Mouse (Mus musculus): ENCODE measurements around the gene 4930519P11Rik. TPM values are rescaled to one million over a fixed set of nuclear protein-coding genes. Genes with fewer than 3 reads are reported as not detected.

4930519P11Rik gene
- polyA plus RNA-seq, 1 experiment from 2014 or later: not detected

DNA sequence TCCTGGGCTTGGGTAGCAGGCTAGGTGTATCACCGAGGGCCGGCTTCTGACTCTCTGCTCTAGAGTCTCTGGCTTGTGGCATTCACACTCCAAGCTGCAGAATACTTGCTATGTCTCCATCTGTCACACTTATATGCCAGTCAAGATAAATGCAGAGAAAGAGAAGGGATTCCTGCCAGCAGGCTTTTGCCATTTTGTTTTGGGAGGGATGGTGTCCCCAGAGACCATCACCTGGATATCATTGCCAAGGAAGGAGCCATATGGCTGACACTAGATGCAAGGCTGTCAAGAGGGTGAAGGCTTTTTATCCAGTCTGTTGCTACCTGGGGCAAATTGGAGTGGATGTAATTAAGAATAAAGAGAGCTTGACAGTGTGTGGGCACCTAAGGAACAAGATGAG lies 22.6 kb upstream of the 4930519P11Rik start:
- no peaks in the 10 kb centered on the region for H3K27me3 ChIP-seq (ENCODE audit: control insufficient read depth, insufficient read depth, low read length)
- ATAC-seq (ENCODE audit: insufficient read depth, low FRiP score, low TSS enrichment) (no peak), DNase-seq (ENCODE audit: low spot score) (no peak)
- 100% methylated on average over 2 of the region's 2 CpGs for WGBS
- H3K9ac ChIP-seq (ENCODE audit: low read length): no peak overlapping the region
- H3K9me3 ChIP-seq (ENCODE audit: control insufficient read depth, low read length): no peaks in the 10 kb centered on the region
- H3K4me1 ChIP-seq (ENCODE audit: control insufficient read depth, insufficient read depth, low read length): no peaks in the 10 kb centered on the region
- peaks cover 10% of the 10 kb centered on the region for H3K36me3 ChIP-seq (ENCODE audit: control insufficient read depth, insufficient read depth, low read length)
- no peak overlapping the region for H3K4me2 ChIP-seq (ENCODE audit: low read depth)
- H3K27ac ChIP-seq (ENCODE audit: low read depth, low read length): no peak overlapping the region
- H3K4me3 ChIP-seq (ENCODE audit: low read depth, low read length): no peak overlapping the region

GRCm38 (mm10) chr2:154633876-154634644 lies 20.8 kb upstream of the 4930519P11Rik start:
- peaks cover 10% of the 10 kb centered on the region for H3K36me3 ChIP-seq (ENCODE audit: control insufficient read depth, insufficient read depth, low read length)
- no peaks in the 10 kb centered on the region for H3K4me1 ChIP-seq (ENCODE audit: control insufficient read depth, insufficient read depth, low read length)
- 93% methylated on average over 9 of the region's 9 CpGs for WGBS

GRCm38 (mm10) chr2:154633039-154633742 lies 20.0 kb upstream of the 4930519P11Rik start:
- Histone ChIP-seq H3K4me3 (ENCODE audit: low read depth, low read length) (no peak overlapping the region), H3K27me3 (ENCODE audit: control insufficient read depth, insufficient read depth, low read length) (no peaks in the 10 kb centered on the region), H3K9me3 (ENCODE audit: control insufficient read depth, low read length) (no peaks in the 10 kb centered on the region), H3K9ac (ENCODE audit: low read length) (no peak overlapping the region), H3K4me1 (ENCODE audit: control insufficient read depth, insufficient read depth, low read length) (no peaks in the 10 kb centered on the region), H3K36me3 (ENCODE audit: control insufficient read depth, insufficient read depth, low read length) (peaks cover 6% of the 10 kb centered on the region), H3K27ac (ENCODE audit: low read depth, low read length) (no peak overlapping the region), H3K4me2 (ENCODE audit: low read depth) (no peak overlapping the region)
- 84% methylated on average over 5 of the region's 5 CpGs for WGBS
- DNase-seq (ENCODE audit: low spot score) (no peak), ATAC-seq (ENCODE audit: insufficient read depth, low FRiP score, low TSS enrichment) (no peak)

More at GRCm38 (mm10) chr2:154633876-154634644, 20.8 kb upstream of the 4930519P11Rik start:
- no peak for DNase-seq (ENCODE audit: low spot score)
- Histone ChIP-seq H3K9ac (ENCODE audit: low read length) (no peak overlapping the region), H3K27me3 (ENCODE audit: control insufficient read depth, insufficient read depth, low read length) (no peaks in the 10 kb centered on the region), H3K4me2 (ENCODE audit: low read depth) (no peak overlapping the region), H3K9me3 (ENCODE audit: control insufficient read depth, low read length) (no peaks in the 10 kb centered on the region), H3K4me3 (ENCODE audit: low read depth, low read length) (no peak overlapping the region), H3K27ac (ENCODE audit: low read depth, low read length) (no peak overlapping the region)
- ATAC-seq (ENCODE audit: insufficient read depth, low FRiP score, low TSS enrichment): no peak

DNA sequence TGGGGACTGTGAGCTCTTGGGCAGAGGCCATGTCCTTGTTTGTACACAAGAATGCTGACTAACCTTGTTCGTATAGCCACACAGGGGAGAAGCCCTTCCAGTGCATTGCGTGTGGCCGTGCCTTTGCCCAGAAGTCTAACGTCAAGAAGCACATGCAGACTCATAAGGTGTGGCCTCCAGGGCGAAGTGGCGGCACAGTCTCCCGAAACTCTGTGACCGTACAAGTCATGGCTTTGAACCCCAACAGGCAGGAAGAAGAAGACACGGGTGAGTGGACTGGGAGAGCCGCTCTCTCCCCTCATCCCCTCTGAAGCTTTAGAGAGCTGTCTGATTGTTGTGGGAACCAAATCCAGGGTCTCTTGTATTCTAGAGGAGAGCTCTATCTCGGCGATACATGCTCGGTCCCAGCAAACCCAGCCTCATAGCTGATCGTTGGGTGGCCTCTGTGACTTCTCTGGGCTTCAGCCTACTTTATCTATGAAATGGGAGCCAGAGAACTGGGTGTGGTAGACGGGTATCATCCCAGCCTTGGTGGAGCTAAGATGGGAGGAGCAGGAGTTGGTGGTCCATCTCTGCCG lies 19.1 kb upstream of the 4930519P11Rik start:
- H3K4me3 ChIP-seq (ENCODE audit: low read depth, low read length): no peak overlapping the region
- H3K27ac ChIP-seq (ENCODE audit: low read depth, low read length): no peak overlapping the region
- H3K9ac ChIP-seq (ENCODE audit: low read length): no peak overlapping the region
- 0 out of 2 replicates have a peak, but pooled peaks cover 2% of the 10 kb centered on the region for H3K36me3 ChIP-seq (ENCODE audit: control insufficient read depth, insufficient read depth, low read length)
- H3K9me3 ChIP-seq (ENCODE audit: control insufficient read depth, low read length): no peaks in the 10 kb centered on the region
- ATAC-seq (ENCODE audit: insufficient read depth, low FRiP score, low TSS enrichment) (no peak), DNase-seq (ENCODE audit: low spot score) (no peak)
- WGBS: 91% methylated on average over 16 of the region's 16 CpGs
- H3K27me3 ChIP-seq (ENCODE audit: control insufficient read depth, insufficient read depth, low read length): no peaks in the 10 kb centered on the region
- no peak overlapping the region for H3K4me2 ChIP-seq (ENCODE audit: low read depth)
- H3K4me1 ChIP-seq (ENCODE audit: control insufficient read depth, insufficient read depth, low read length): no peaks in the 10 kb centered on the region

- no peak overlapping the region for H3K9ac ChIP-seq (ENCODE audit: low read length)
- no peak overlapping the region for H3K4me3 ChIP-seq (ENCODE audit: low read depth, low read length)
- no peak overlapping the region for H3K4me2 ChIP-seq (ENCODE audit: low read depth)
- 0 out of 2 replicates have a peak, but pooled peaks cover 2% of the 10 kb centered on the region for H3K36me3 ChIP-seq (ENCODE audit: control insufficient read depth, insufficient read depth, low read length)
- ATAC-seq (ENCODE audit: insufficient read depth, low FRiP score, low TSS enrichment) (no peak), DNase-seq (ENCODE audit: low spot score) (no peak)
- H3K4me1 ChIP-seq (ENCODE audit: control insufficient read depth, insufficient read depth, low read length): no peaks in the 10 kb centered on the region
- H3K27ac ChIP-seq (ENCODE audit: low read depth, low read length): no peak overlapping the region
- H3K9me3 ChIP-seq (ENCODE audit: control insufficient read depth, low read length): no peaks in the 10 kb centered on the region
- WGBS: 82% methylated on average over 5 of the region's 5 CpGs
- H3K27me3 ChIP-seq (ENCODE audit: control insufficient read depth, insufficient read depth, low read length): no peaks in the 10 kb centered on the region
Measured at GRCm38 (mm10) chr2:154630531-154630930, 17.3 kb upstream of the 4930519P11Rik start.

DNA sequence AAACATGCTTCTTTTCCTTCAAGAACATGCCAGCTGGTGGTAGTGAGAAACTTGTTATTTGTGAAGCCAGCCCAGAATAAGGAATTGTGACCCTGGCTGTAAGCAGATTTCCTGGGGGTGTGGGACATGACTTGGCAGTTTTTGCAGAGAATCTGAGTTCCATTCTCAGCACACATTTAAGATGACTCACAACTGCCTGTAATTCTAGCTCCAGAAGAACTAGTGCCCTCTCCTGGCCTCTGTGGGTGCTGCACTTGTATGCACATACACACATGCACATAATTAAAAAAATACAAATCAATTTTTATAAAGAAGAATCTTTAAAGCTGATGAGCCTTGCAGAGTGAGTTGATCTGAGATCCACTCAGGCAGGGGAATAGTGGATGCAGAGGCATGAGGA lies 10.9 kb upstream of the 4930519P11Rik start:
- Histone ChIP-seq H3K4me3 (ENCODE audit: low read depth, low read length) (no peak overlapping the region), H3K4me2 (ENCODE audit: low read depth) (no peak overlapping the region), H3K9me3 (ENCODE audit: control insufficient read depth, low read length) (no peaks in the 10 kb centered on the region), H3K27ac (ENCODE audit: low read depth, low read length) (no peak overlapping the region), H3K27me3 (ENCODE audit: control insufficient read depth, insufficient read depth, low read length) (no peaks in the 10 kb centered on the region), H3K4me1 (ENCODE audit: control insufficient read depth, insufficient read depth, low read length) (no peaks in the 10 kb centered on the region), H3K9ac (ENCODE audit: low read length) (no peak overlapping the region), H3K36me3 (ENCODE audit: control insufficient read depth, insufficient read depth, low read length) (no peaks in the 10 kb centered on the region)
- ATAC-seq (ENCODE audit: insufficient read depth, low FRiP score, low TSS enrichment) (no peak), DNase-seq (ENCODE audit: low spot score) (no peak)

DNA sequence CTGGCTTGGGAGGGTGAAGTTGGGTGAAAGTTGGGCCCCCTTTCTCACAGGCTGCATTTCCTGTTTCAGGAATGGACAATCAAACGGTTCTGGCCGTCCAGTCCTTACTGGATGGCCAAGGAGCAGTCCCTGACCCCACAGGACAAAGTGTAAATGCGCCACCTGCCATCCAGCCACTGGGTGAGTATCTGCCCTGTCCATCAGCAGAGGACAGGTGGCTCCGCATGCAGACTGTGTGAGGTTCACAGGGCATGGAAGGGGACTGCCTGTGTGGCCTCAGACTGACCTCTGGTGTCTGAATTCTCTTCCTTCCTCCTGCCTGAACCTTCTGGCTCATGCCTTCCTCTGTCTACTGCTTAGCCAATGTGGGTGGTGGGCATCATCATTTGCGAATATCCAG lies 8.4 kb upstream of the 4930519P11Rik start:
- no peak for DNase-seq (ENCODE audit: low spot score)
- Histone ChIP-seq H3K9me3 (ENCODE audit: control insufficient read depth, low read length) (no peaks in the 10 kb centered on the region), H3K4me1 (ENCODE audit: control insufficient read depth, insufficient read depth, low read length) (no peaks in the 10 kb centered on the region), H3K36me3 (ENCODE audit: control insufficient read depth, insufficient read depth, low read length) (no peaks in the 10 kb centered on the region), H3K27me3 (ENCODE audit: control insufficient read depth, insufficient read depth, low read length) (no peaks in the 10 kb centered on the region), H3K4me3 (ENCODE audit: low read depth, low read length) (no peak overlapping the region), H3K4me2 (ENCODE audit: low read depth) (no peak overlapping the region), H3K27ac (ENCODE audit: low read depth, low read length) (no peak overlapping the region), H3K9ac (ENCODE audit: low read length) (no peak overlapping the region)
- 75% methylated on average over 5 of the region's 5 CpGs for WGBS
- ATAC-seq (ENCODE audit: insufficient read depth, low FRiP score, low TSS enrichment): no peak

DNA sequence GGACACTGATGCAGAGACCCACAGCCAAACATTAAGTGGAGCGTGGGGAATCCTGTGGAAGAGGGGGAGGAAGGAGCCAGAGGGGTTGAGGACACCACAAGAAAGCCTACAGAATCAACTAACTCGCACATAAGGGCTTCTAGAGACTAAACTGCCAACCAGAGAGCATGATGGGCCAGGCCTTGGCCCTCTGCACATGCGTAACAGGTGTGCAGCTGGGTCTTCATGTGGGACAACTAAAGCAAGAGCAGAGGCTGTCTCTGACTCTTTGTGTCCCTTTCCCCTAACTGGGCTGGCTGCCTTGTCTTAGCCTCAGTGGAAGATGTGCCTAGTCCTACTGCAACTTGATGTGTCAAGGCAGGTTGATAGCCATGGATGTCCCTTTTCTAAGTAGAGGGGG lies 3.8 kb upstream of the 4930519P11Rik start:
- H3K9me3 ChIP-seq (ENCODE audit: control insufficient read depth, low read length): no peaks in the 10 kb centered on the region
- H3K9ac ChIP-seq (ENCODE audit: low read length): no peak overlapping the region
- H3K4me2 ChIP-seq (ENCODE audit: low read depth): no peak overlapping the region
- no peaks in the 10 kb centered on the region for H3K27me3 ChIP-seq (ENCODE audit: control insufficient read depth, insufficient read depth, low read length)
- ATAC-seq (ENCODE audit: insufficient read depth, low FRiP score, low TSS enrichment): no peak
- WGBS: 93% methylated on average over 3 of the region's 3 CpGs
- H3K4me3 ChIP-seq (ENCODE audit: low read depth, low read length): no peak overlapping the region
- H3K36me3 ChIP-seq (ENCODE audit: control insufficient read depth, insufficient read depth, low read length): no peaks in the 10 kb centered on the region
- H3K27ac ChIP-seq (ENCODE audit: low read depth, low read length): no peak overlapping the region
- H3K4me1 ChIP-seq (ENCODE audit: control insufficient read depth, insufficient read depth, low read length): no peaks in the 10 kb centered on the region; the same call in 1 of the 2 replicates
- DNase-seq (ENCODE audit: low spot score): no peak

Measured in neural tube, embryonic 11.5 days (tissue).